Mouse (Mus musculus): ENCODE measurements around the gene Lcmt1.

The Lcmt1 gene

DNA sequence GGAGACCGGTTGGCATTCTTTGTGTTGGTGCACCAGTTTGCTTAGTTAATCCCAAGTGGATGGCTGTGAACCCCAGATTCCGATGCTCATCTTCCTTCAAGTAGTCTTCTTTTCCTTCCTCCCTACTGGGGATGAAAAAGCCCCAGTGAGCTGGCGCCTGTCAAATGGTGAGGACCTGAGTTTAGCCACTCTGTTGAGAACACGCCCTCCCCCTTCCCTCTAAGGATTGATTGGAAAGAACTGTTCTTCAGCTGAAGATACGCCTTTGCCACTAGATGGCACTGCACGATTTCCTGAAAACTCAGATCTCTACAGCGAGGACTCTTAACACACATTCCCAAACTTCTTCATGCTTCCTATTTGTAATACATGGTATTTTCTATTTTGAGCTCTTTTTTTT lies 29.2 kb downstream of the Lcmt1 start:
- DNase-seq (ENCODE audit: low spot score in 2 of 2): peak; percentile 22 to 65

DNA sequence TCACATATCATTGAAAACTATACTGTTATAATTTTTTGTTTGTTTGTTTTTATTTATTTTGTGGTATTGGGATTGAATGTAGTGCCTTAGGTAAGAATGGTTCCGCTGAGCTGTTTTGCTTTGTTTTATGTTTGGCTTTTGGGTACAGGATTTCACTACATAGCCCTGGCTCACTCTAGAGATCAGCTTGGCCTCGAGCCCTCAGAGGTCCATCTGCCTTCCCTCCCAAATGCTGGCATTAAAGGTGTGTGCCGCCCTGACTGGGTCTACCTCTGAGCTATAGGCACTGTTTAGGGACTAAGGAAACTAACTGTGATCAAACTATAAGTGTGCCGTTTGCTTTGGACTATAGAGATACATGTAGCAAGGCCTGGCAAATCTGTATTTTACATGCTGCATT lies 29.7 kb downstream of the Lcmt1 start:
- DNase-seq (ENCODE audit: low spot score in 2 of 2): no peak

DNA sequence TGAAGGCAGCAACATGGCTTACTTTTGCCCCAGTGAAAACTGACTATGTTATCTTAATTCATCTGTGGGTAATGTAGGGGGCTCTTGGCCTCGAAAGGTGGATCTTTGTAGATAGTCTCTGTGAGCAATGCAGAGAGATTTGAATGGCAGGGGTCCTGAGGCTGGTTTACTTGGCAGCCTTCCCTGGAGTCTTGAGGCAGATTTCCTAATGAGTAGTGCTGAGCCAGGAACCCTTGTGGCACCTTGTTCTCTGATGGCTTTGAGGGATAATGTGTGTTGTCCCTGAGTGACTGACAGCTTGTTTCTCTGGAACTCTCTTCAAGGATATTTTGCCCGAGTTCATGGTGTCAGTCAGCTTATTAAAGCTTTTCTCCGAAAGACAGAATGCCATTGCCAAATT lies 31.5 kb downstream of the Lcmt1 start:
- DNase-seq (ENCODE audit: low spot score in 2 of 2): no peak

DNA sequence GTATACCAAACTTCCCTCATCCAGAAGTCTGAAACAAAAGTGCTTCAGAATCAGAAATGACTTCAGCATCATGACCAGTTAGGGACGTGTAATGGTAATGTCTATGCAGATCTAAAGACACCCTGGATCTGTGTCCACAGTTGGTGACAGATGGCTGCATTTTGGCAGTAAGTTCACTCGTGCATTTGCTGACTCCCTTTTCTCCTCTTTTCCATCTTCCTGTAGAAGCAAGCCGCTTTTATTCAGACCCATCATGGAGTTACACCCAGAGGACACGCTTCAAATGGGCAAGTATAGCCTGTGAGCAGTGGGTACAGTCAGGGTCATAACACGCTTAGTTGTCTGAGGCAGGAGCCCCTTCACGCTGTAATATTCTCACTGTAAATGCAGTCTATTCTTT lies 34.6 kb downstream of the Lcmt1 start:
- DNase-seq (ENCODE audit: low spot score in 2 of 2): no peak

DNA sequence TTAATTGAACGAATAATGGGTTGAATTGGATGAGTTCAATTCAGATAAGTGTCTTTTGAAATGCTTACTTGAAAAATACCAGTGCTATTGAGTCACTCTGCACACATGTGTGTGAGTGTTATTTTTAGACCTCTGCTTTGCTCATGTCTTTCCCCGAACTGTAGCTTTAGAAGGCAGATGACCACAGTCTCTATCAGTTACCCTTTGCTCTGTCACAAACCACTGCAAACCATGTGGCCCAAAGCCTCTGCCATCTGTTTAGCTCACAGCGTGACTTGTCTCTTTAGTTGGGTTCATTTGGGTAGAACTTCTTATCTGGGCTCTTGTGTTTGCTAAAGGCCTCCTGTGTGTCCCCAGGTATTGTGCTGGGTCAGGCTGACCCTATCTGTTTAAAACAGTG lies 36.0 kb downstream of the Lcmt1 start:
- DNase-seq (ENCODE audit: low spot score in 2 of 2): no peak

DNA sequence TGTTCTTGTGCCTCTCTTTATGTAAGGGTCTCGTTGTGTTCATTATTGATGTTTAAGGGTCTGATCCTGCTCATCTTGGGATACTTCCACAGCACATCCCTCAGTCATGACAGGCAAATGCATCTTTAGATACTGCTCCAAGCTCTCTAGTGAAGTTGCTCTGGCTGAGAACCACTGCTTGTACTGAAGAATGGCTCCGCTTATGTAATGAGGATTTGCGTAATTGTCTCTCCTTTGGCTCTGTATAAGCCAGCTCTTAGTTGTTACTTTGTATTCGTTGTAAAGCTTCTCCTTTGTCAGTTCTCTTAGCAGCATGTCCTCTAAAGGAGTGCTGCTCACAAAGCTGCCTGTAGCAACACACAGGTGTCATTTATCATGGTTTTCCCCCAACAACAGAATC lies 37.4 kb downstream of the Lcmt1 start:
- no peak for DNase-seq (ENCODE audit: low spot score in 2 of 2)

DNA sequence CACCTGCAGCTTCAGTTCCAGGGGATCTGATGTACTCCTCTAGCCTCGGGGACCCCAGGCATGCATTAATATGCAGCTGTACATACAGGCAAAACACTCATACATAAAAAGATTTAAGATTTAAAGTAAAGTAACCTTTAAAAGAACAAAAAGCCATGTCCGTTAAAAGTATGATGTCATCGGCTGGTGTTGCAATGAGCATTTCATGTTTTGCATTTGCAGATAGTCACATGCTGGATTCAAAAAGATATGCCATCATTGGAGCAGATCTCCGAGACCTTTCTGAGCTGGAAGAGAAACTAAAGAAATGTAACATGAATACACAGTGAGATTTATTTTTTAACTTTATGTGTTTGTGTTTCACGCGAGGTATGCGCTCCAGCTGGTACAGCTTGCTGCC lies 40.9 kb downstream of the Lcmt1 start:
- no peak for DNase-seq (ENCODE audit: low spot score in 2 of 2)

DNA sequence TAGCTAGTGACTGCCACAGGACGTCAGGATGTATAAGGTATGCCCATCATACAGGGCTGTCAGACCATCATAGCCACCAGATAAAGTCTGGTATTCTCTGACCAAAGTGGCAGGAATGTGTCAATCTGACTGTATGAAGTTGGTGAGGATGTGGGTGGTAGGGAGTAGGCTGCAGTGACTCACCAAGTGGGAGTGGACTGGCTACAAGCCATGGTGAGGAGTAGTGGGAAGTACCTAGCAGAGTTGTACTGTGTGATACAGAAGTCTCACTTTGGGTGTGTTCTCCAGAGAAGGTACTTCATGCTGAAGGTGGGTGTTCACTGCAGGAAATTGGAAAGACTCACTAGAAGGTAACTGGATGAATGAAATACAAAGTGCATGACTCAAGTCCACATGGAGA lies 41.5 kb downstream of the Lcmt1 start:
- no peak for DNase-seq (ENCODE audit: low spot score in 2 of 2)

DNA sequence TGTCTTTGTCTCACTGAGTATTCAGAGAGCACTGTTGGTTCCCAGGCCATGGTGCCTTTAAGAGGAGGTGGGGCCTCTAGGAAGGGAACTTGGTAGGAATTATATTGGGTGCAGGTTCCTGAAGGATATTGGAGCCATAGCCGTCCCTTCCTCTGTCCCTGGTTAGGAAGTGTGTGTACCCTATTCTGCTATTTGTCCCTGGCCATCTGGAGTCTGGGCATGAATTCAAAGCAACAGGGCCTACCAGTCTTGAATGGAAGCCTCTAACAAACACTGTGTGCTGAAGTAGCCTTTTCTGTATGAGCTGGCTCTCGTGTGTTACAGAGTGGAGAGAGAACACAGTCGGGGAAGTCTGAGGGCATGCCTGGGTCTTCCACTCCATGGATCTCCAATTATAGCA lies 42.6 kb downstream of the Lcmt1 start:
- DNase-seq (ENCODE audit: low spot score in 2 of 2): no peak

DNA sequence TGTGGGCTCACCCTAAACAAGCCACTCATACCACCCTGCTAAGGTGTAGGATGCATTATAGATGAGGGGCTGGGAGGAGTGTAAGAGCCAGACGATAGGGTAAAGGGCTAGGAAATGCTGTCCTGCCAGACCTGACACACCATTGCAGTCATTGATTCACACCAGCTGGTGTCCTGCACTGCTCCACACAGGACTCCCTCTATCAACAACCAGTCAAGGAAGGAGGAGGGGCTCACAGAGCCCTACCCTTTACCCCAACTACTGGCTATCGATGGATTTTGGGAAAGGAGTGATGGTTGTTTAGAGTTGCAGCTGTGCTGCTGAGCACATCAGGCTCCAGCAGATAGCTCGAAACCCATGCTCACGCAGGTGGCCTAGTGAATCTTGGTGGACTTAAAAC lies 47.2 kb downstream of the Lcmt1 start:
- no peak for DNase-seq (ENCODE audit: low spot score in 2 of 2)

DNA sequence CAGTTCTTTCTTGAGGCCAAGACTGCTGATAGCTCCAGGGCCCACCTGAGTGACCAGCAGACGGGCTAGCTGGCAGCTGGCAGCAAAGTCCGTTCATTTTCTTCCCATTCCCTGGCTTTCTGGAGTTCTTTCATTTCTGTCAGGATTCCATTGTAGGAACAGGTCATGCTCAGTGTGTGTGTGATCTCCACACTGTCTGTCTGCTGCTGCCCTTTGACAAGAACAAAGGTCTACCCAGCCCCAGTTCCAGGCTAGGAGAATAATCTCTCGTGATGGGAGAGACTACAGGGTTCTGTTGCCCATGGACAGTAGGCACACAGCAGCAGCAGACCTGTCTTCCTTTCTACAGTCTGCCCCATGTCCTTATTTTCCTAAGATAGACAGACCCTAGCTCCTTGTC lies 48.1 kb downstream of the Lcmt1 start:
- DNase-seq (ENCODE audit: low spot score in 2 of 2): no peak

DNA sequence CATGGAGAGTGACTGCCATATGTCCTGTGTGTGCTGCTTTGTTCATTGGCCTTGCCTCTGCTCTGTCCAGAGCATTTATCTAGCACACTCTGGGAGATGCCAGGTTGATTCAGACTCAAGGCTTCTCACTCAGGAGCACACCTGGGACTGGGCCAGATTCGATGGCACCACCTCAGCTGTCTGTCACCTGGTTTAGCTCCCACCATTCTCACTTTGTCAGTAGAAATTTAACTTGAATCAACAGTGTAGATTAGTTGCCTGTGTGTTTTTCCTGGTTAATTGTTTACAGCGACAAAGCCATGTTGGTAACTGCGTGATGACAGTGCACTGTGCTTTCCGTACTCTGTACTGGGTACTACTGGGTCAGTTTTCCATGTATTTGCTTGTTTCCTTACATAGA lies 50.4 kb downstream of the Lcmt1 start:
- DNase-seq (ENCODE audit: low spot score in 2 of 2): no peak

DNA sequence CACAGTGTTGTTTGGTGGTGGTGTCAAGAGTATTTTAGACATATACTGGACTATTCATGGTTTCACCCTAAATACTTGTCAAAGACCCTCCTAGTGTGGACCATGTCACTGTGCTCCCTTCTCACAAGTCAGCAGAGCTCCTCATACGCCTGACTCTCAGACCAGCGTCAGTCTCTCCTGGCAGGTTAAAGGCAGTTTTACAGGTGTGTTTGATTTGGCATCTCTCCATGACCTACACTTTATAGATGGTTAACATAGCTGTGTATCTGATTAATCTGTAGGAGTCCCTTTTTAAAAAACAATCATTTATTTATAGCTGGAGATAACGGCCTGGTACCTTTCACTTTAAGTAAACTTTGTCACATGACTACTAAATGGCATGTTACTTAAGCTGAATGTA lies 52.4 kb downstream of the Lcmt1 start:
- DNase-seq (ENCODE audit: low spot score in 2 of 2): no peak

DNA sequence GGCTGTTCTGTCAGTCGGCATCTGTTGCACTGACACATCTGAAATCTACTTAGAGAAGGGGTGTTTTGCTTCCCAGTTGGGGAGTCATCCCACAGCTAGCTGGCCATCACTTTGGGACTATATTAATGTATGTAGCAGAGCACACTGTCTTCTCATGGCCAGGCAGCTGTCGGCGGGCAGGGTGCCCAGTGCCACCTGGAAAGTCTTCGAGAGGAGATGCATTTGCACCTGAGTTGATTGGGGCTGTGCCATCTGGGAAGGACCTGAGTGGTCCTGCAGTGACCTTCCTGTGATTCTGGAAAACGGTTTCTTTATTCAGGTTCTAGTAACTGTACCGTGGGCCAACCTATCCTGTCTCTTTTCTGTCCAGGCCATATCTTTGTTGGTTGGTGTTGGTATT lies 54.7 kb downstream of the Lcmt1 start:
- DNase-seq (ENCODE audit: low spot score in 2 of 2): no peak

DNA sequence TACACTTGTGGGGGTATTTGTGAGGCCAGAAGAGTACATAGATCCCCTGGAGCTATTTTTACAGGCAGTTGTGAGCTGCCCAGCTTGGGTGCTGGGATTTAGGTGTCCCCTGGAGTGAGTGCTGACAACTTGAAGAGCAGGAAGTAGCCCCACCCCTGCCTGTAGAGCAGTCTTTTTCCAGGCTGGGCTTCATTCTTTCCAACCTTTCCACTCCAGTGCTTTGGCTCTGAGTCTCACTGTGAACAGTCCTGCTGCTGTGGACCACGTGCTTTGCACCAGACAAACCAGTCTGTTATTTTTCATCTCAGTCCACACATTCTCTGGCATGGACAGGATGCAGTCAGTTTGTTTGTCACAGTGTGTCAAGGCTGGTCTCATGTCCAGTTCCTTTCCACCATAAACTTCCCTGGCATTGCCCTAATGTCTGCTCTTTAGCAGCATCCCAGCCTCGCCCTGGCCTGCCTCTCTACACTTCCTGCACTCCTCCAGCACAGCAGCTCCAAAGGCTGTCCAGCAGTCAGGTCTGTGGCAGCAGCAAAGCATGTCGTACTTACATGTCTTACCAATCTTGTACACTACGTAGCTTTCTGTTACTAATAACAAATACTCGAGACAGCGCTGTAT lies 55.7 kb downstream of the Lcmt1 start:
- no peak for DNase-seq (ENCODE audit: low spot score in 2 of 2)

DNA sequence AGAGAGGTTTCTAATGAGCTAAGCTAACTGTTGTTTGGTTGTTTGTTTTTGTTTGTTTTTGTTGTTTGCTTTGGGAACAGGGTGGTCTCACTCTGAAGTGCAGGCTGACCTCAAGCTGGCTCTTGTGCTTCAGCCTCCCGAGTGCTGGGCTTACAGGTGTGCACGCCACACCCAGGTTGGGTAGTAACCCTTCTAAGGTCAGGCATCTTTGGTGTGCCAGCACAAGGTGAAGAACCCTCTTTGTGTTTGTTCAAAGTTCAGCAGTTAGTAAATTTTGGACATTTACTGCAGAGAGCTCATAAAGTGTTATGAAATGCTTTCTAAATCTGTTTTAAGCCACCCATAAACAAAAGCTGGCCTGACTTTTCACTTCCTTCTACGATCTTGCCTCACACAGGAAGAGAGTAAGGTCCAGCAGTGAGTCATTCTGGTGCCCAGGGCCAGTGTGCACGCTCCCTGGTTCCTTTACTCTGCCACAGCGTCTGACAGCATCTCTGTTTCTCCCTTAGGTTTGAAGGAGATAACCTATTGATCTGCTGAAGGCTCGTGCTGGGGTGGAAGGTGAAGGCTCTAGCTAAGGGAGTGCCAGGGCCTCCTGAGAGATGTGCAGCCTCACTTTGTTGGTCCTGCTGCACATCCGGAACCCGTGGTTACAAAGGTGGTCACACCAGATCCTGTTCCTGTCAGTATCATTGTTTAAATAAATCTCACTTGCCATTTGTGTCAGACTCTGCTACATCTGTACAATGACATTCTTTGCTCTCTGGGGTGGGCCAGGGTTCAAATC lies 60.2 kb downstream of the Lcmt1 start:
- no peak for DNase-seq (ENCODE audit: low spot score in 2 of 2)

DNA sequence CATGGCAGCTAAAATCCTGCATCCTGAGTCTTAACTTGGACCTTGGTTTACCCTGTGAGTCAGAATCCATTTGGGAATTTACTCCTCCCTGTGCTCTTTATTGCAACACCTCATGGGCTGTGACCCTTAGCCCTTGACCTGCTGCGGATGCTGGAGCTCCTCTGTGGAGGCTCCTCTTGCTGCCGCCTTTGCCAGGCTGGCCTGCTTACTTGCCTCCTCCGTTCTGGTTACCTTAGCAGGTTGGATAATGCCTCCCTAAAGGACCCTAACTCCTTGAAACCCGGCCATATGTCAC lies 60.8 kb downstream of the Lcmt1 start:
- no peak for DNase-seq (ENCODE audit: low spot score in 2 of 2)

DNA sequence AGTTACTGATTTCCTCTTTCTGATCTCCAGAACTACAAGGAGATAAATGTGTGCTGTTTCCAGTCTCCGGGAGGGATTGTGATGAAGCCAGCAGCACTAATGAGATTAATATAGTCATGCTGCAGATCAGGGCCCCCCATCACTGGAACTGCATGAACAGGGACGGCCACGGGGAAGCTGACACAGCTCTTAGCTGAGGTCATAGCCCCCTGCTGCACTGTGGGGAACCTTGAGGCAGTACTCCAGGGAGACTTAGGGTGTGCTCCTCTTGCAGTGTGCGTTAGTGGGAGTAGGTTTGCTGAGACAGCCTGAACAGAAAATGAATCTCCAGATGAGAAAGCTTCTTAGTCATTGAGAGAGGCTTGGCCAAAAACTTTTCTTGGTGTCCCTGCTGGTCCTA lies 61.6 kb downstream of the Lcmt1 start:
- DNase-seq (ENCODE audit: low spot score in 2 of 2): no peak

DNA sequence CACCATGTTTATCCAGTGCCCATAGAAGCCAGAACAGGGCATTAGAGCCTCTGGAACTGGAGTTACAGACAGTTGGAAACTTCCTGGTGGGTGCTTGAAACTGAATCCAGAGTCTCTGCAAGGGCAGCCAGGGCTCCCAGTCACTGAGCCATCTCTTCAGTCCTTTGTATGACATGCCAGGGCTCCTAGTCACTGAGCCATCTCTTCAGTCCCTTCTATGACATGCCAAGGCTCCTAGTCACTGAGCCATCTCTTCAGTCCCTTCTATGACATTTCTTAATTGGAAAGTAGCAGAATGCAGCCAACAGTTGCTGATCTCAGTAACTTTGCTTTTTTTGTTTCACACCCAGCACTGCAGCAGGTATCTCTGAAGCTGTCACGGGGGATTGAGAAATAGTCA lies 72.5 kb downstream of the Lcmt1 start:
- DNase-seq (ENCODE audit: low spot score in 2 of 2): no peak

DNA sequence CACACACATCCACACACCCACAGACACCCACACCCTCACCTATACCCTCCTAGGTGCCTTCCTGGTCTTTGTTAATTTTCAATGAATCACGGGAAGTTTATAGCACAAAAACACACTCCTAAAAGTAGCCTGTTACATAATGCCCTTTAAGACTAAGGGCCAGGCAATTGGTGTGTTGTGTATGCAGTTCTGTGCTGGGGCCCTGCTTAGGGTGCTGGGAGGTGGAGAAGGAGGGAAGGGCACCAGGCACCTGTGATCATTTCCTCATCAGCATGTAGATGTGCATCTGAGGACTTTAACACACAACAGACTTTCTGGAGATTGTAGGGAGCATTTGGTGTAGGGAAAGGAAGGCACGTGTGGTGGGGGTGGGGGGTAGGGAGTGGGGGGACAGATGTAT lies 79.2 kb downstream of the Lcmt1 start:
- no peak for DNase-seq (ENCODE audit: low spot score in 2 of 2)

DNA sequence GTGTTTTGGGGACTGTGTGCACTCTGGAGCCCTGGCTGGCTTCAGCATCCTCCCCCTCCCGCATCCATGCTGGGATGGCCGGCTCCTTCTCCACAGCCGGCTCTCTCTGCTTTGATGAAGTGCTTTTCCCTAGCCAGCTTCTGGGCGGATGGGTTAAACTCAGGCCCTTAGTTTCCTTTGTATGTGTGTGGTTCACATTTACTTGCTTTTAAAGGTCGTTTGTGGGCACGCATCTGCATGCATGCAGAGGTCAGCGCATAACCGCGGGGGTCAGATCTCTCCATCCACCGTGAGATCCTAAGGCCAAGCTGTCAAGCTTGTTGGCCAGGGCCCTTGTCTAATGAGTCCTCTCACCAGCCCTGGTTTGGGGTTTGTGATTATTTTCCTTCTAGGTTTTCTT lies 80.1 kb downstream of the Lcmt1 start:
- DNase-seq (ENCODE audit: low spot score in 2 of 2): no peak

DNA sequence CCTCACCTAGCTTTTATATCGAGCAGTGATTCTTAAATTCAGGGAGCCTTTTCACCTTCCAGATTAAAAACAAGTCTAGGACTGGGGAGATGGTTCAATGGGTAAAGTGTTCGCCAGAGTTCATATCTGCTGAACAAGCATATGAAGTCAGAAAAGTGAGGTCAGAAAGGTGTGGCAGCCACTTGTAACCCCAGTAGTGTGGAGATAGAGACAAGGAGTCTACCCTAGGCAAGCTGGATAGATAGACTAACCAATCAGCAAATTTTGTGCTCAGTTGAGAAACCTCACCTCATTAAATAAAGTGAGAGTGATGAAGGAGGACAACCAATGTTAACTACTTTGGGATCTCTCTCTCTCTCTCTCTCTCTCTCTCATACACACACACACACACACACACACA lies 80.9 kb downstream of the Lcmt1 start:
- DNase-seq (ENCODE audit: low spot score in 2 of 2): no peak

DNA sequence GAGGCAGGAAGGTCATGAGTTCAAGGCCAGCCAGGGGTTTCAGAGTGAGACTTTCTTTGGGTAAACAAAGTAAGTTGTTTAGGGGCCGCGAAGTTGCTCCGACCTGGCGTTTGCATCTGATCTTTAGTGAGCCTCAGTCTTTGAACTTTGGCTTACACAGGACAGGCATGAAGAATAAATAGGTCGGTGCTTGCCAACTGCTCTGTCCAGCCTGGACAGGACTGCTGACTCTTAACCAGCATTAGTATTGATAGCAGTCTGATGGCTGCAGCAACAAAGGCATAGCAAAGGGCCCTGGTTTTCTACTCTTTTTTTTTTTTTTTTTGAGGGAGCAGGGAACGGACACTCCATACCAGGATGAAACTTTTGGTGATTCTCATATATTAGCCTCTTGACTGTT lies 83.0 kb downstream of the Lcmt1 start:
- no peak for DNase-seq (ENCODE audit: low spot score in 2 of 2)

DNA sequence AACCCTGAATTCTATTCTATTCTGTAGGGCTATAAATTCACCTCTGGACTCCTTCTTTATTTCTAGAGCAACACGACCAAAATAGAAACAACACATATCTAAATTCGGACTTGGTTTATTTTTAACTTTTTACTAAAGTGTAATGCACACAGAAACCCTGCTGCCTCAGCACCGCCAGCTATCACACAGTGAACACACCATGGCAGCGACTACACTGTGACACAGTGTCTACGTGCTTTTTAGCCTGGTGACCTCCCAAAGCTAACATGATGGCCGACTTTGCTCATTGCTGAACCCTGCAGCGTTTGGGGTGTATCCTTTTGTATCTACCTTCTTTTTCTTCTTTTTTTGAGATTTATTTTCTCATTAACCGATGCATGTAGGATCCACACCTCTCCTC lies 83.5 kb downstream of the Lcmt1 start:
- no peak for DNase-seq (ENCODE audit: low spot score in 2 of 2)

Data from spleen, postnatal 4 days (tissue).